21 mouse cellular contexts compared by ENCODE assay signal in genomic region chr3:156410126-156410525, GRCm38 (mm10).
DNase-seq lines count a peak whose midpoint lies in the region; ATAC-seq lines count a peak whose summit lies in the region.
"Had no signal": no experiment of that assay in that cellular context is flagged by ENCODE, and none has a peak within 500 bp of the region (broad histone marks: within the 10 kb centered on the region; RNA-seq: fewer than 3 reads in every experiment).

No protein-coding gene starts in this region.

- H3K27ac ChIP-seq in kidney, embryonic 15.5 days, result no peak overlapping the region
- H3K27ac ChIP-seq: embryonic facial prominence, embryonic 12.5 days; forebrain, embryonic 15.5 days; gastrocnemius, adult 2 months; heart, embryonic 13.5 days; hindbrain, embryonic 13.5 days; hindbrain, postnatal 0 days had no signal

- 50% methylated on average over 1 of the region's 1 CpGs for WGBS in kidney, embryonic 15.5 days

- H3K4me1 ChIP-seq in kidney, embryonic 15.5 days, result no peaks in the 10 kb centered on the region
- H3K4me1 ChIP-seq: embryonic facial prominence, embryonic 12.5 days; forebrain, embryonic 15.5 days; heart, embryonic 13.5 days; hindbrain, embryonic 13.5 days had no signal

- ATAC-seq in CD4-positive, CD25-positive, alpha-beta regulatory T cell, adult 4 months, result peak; percentile 92
- no peak for ATAC-seq in kidney, embryonic 15.5 days (replicated peaks; ENCODE audit: low FRiP score)
- ATAC-seq: forebrain, embryonic 15.5 days; hindbrain, postnatal 0 days; intestine, embryonic 16.5 days had no signal

- H3K4me2 ChIP-seq in kidney, embryonic 15.5 days, result no peak overlapping the region
- H3K4me2 ChIP-seq: embryonic facial prominence, embryonic 12.5 days; forebrain, embryonic 15.5 days; heart, embryonic 13.5 days; hindbrain, embryonic 13.5 days had no signal

- H3K4me3 ChIP-seq in kidney, embryonic 15.5 days (replicated peaks), result no peak overlapping the region
- H3K4me3 ChIP-seq: embryonic facial prominence, embryonic 12.5 days; forebrain, embryonic 15.5 days; gastrocnemius, adult 2 months; heart, embryonic 13.5 days; hindbrain, embryonic 13.5 days had no signal

- H3K27me3 ChIP-seq in kidney, embryonic 15.5 days, result no peaks in the 10 kb centered on the region
- H3K27me3 ChIP-seq: embryonic facial prominence, embryonic 12.5 days; forebrain, embryonic 15.5 days; heart, embryonic 13.5 days; hindbrain, embryonic 13.5 days had no signal

- no peak overlapping the region for H3K9ac ChIP-seq in kidney, embryonic 15.5 days
- H3K9ac ChIP-seq: embryonic facial prominence, embryonic 12.5 days; forebrain, embryonic 15.5 days; heart, embryonic 13.5 days; hindbrain, embryonic 13.5 days had no signal

- no peaks in the 10 kb centered on the region for H3K9me3 ChIP-seq in kidney, embryonic 15.5 days (replicated peaks)
- H3K9me3 ChIP-seq: embryonic facial prominence, embryonic 12.5 days; forebrain, embryonic 15.5 days; heart, embryonic 13.5 days; hindbrain, embryonic 13.5 days had no signal

- H3K36me3 ChIP-seq in kidney, embryonic 15.5 days, result no peaks in the 10 kb centered on the region
- H3K36me3 ChIP-seq: embryonic facial prominence, embryonic 12.5 days; forebrain, embryonic 15.5 days; heart, embryonic 13.5 days; hindbrain, embryonic 13.5 days had no signal

- DNase-seq in 416B (ENCODE audit: low read depth), result peak; percentile 12
- peak; percentile 34 for DNase-seq in induced T-regulatory cell, adult 2 months (ENCODE audit: low read depth)
- DNase-seq in frontal cortex, postnatal 14 days (ENCODE audit: low spot score in 2 of 2), result no peak
- DNase-seq in heart, postnatal 4 days, result no peak
- DNase-seq: adrenal gland, postnatal 10 days; B cell, adult 2 months; cerebellum, adult 11 months; cerebellum, adult 8-10 months; cerebellum, postnatal 14 days; gastrocnemius, adult 2 months; gastrocnemius, postnatal 36 days; heart, adult 11 months; heart, postnatal 36 days had no signal

Comparison
In these comparisons a context has a peak if more than half of its experiments do, and no peak if none do; other contexts are left out.
1. DNase-seq: peak in 416B (single experiment) and induced T-regulatory cell, adult 2 months (single experiment); none in frontal cortex, postnatal 14 days (0 of 2) and heart, postnatal 4 days (single experiment).